Mouse (Mus musculus) heart, embryonic 12.5 days (tissue): ENCODE results near the gene Metrn. TPM values are rescaled to one million over a fixed set of nuclear protein-coding genes. Genes with fewer than 3 reads are reported as not detected.

Experiments used
- ATAC-seq: fragments of 200-750 bp; cut with Nextera tagmentation; 2 replicates; pipeline ENCODE4 v1.8.0; 2017; ENCODE audit warnings: moderate TSS enrichment, moderate library complexity; ENCODE audit not compliant: insufficient number of reproducible peaks, low FRiP score
- H3K27ac ChIP-seq: fragments of 300-500 bp; sonication (generic); 2 replicates; pipeline ENCODE4 v1.5.1; 2016; ENCODE audit warnings: mild to moderate bottlenecking, moderate library complexity; ENCODE audit not compliant: poor library complexity, severe bottlenecking
- H3K27me3 ChIP-seq: fragments of 300-500 bp; sonication (generic); replicated peaks from 2 replicates; pipeline ENCODE4 v1.6.1; 2016; ENCODE audit warnings: mild to moderate bottlenecking, moderate library complexity
- H3K36me3 ChIP-seq: fragments of 300-500 bp; sonication (generic); 2 replicates; pipeline ENCODE4 v1.6.1; 2016; ENCODE audit warnings: mild to moderate bottlenecking, moderate library complexity
- H3K4me1 ChIP-seq: fragments of 300-500 bp; sonication (generic); replicated peaks from 2 replicates; pipeline ENCODE4 v1.6.1; 2016; ENCODE audit warnings: mild to moderate bottlenecking
- H3K4me2 ChIP-seq: fragments of 300-500 bp; sonication (generic); 2 replicates; pipeline ENCODE4 v1.6.1; 2016; ENCODE audit warnings: mild to moderate bottlenecking, moderate library complexity
- H3K4me3 ChIP-seq: fragments of 300-500 bp; sonication (generic); 2 replicates; pipeline ENCODE4 v1.5.1; 2016; ENCODE audit warnings: mild to moderate bottlenecking
- H3K9ac ChIP-seq: fragments of 300-500 bp; sonication (generic); 2 replicates; pipeline ENCODE4 v1.6.1; 2016; ENCODE audit warnings: mild to moderate bottlenecking, moderate library complexity
- H3K9me3 ChIP-seq: fragments of 300-500 bp; sonication (generic); replicated peaks from 2 replicates; pipeline ENCODE4 v1.6.1; 2016; ENCODE audit warnings: mild to moderate bottlenecking, moderate library complexity
- WGBS: fragments of 180-500 bp; shearing (Covaris S2); methylation state at CpG from one replicate; pipeline ENCODE4 v1.1.7; 2016; 5-methylcytosine and 5-hydroxymethylcytosine counted together
- polyA plus RNA-seq: library from polyadenylated mRNA; unstranded; fragments of >200 nt; fragmentation: Nextera tagmentation; extraction: Ambion mirVana; gene quantifications from 2 replicates; pipeline ENCODE4 v1.2.1, GENCODE M21; 2016

The Metrn gene
- polyA plus RNA-seq, 1 experiment from 2014 or later, result 30.9 TPM

GRCm38 (mm10) chr17:25786280-25786679 is 10.7 kb downstream of the Metrn start, which contains the start of gene Ccdc78:
Ccdc78 (plus strand) TSS chr17:25786580.
- ATAC-seq, result no peak
- Histone ChIP-seq H3K9ac (peak within 1 kb of the TSS; percentile 90), H3K9me3 (no peaks in the 10 kb centered on the region), H3K27me3 (no peaks in the 10 kb centered on the region), H3K4me3 (peak within 1 kb of the TSS; percentile 75), H3K36me3 (peaks cover 57% of the 10 kb centered on the region), H3K4me2 (peak within 1 kb of the TSS; percentile 84), H3K4me1 (peaks cover 32% of the 10 kb centered on the region), H3K27ac (peak within 1 kb of the TSS; percentile 90)
- 74% methylated on average over 3 of the region's 3 CpGs for WGBS

- Histone ChIP-seq H3K36me3 (peaks cover 63% of the 10 kb centered on the region), H3K27ac (peak within 1 kb of the TSS; percentile 90), H3K9me3 (no peaks in the 10 kb centered on the region), H3K4me3 (peak within 1 kb of the TSS; percentile 75), H3K4me1 (peaks cover 24% of the 10 kb centered on the region), H3K9ac (peak within 1 kb of the TSS; percentile 90), H3K4me2 (peak within 1 kb of the TSS; percentile 84), H3K27me3 (no peaks in the 10 kb centered on the region)
- WGBS, result under 1% methylated on average over 23 of the region's 23 CpGs
- ATAC-seq, result peak; percentile 89
These were observed 11.6 kb downstream of the Metrn start, which contains the start of gene Haghl for GRCm38 (mm10) chr17:25785281-25785745. Haghl (minus strand) TSS chr17:25785673.

- H3K4me1 ChIP-seq, result peaks cover 24% of the 10 kb centered on the region
- 80% methylated on average over 15 of the region's 15 CpGs for WGBS
- no peak for ATAC-seq
- peak overlapping the region; percentile 84 for H3K4me2 ChIP-seq
- peak overlapping the region; percentile 75 for H3K4me3 ChIP-seq
- no peaks in the 10 kb centered on the region for H3K9me3 ChIP-seq
- H3K9ac ChIP-seq, result peak overlapping the region; percentile 90
- peaks cover 63% of the 10 kb centered on the region for H3K36me3 ChIP-seq
- H3K27me3 ChIP-seq, result no peaks in the 10 kb centered on the region
- H3K27ac ChIP-seq, result no peak overlapping the region
These were observed 12.9 kb downstream of the Metrn start for GRCm38 (mm10) chr17:25783861-25784574.

GRCm38 (mm10) chr17:25783086-25783485 is 13.8 kb downstream of the Metrn start:
- Histone ChIP-seq H3K27me3 (no peaks in the 10 kb centered on the region), H3K9ac (peak overlapping the region; percentile 9; the same call in 1 of the 2 replicates), H3K4me3 (no peak overlapping the region), H3K36me3 (peaks cover 66% of the 10 kb centered on the region), H3K27ac (no peak overlapping the region), H3K9me3 (no peaks in the 10 kb centered on the region), H3K4me2 (no peak overlapping the region), H3K4me1 (peaks cover 24% of the 10 kb centered on the region)
- 69% methylated on average over 7 of the region's 7 CpGs for WGBS
- no peak for ATAC-seq

- Histone ChIP-seq H3K27ac (no peak overlapping the region), H3K9ac (no peak overlapping the region), H3K36me3 (peaks cover 74% of the 10 kb centered on the region), H3K4me2 (no peak overlapping the region), H3K4me3 (no peak overlapping the region), H3K4me1 (peaks cover 24% of the 10 kb centered on the region), H3K9me3 (no peaks in the 10 kb centered on the region), H3K27me3 (no peaks in the 10 kb centered on the region)
- 81% methylated on average over 6 of the region's 6 CpGs for WGBS
- no peak for ATAC-seq
These were observed 15.6 kb downstream of the Metrn start for GRCm38 (mm10) chr17:25781339-25781738.

- H3K27me3 ChIP-seq, result no peaks in the 10 kb centered on the region
- H3K27ac ChIP-seq, result no peak overlapping the region
- H3K9ac ChIP-seq, result no peak overlapping the region
- no peaks in the 10 kb centered on the region for H3K9me3 ChIP-seq
- no peak overlapping the region for H3K4me3 ChIP-seq
- no peak for ATAC-seq
- peaks cover 67% of the 10 kb centered on the region for H3K36me3 ChIP-seq
- H3K4me1 ChIP-seq, result peaks cover 12% of the 10 kb centered on the region
- 95% methylated on average over 5 of the region's 5 CpGs for WGBS
- no peak overlapping the region for H3K4me2 ChIP-seq
These were observed 19.0 kb downstream of the Metrn start for GRCm38 (mm10) chr17:25777948-25778347.

GRCm38 (mm10) chr17:25775318-25776062 is 21.4 kb downstream of the Metrn start:
- Histone ChIP-seq H3K9ac (no peak overlapping the region), H3K4me3 (no peak overlapping the region), H3K36me3 (peaks cover 43% of the 10 kb centered on the region), H3K27ac (no peak overlapping the region), H3K27me3 (0 out of 2 replicates have a peak, but pooled peaks cover 2% of the 10 kb centered on the region), H3K9me3 (no peaks in the 10 kb centered on the region), H3K4me1 (peaks cover 10% of the 10 kb centered on the region), H3K4me2 (no peak overlapping the region)
- ATAC-seq, result no peak
- WGBS, result 75% methylated on average over 10 of the region's 10 CpGs

- Histone ChIP-seq H3K9ac (peak within 1 kb of the TSS; percentile 89), H3K4me2 (peak within 1 kb of the TSS; percentile 91), H3K9me3 (no peaks in the 10 kb centered on the region), H3K27ac (no peak within 1 kb of the TSS), H3K4me3 (peak within 1 kb of the TSS; percentile 77), H3K27me3 (peaks cover 15% of the 10 kb centered on the region), H3K4me1 (peaks cover 10% of the 10 kb centered on the region), H3K36me3 (peaks cover 26% of the 10 kb centered on the region)
- WGBS, result under 1% methylated on average over 37 of the region's 37 CpGs
- ATAC-seq, result peak; percentile 90
These were observed 23.3 kb downstream of the Metrn start, which contains the start of gene Narfl for GRCm38 (mm10) chr17:25773549-25774120. Narfl (plus strand) TSS chr17:25773776.

GRCm38 (mm10) chr17:25769331-25769730 is 27.6 kb downstream of the Metrn start:
- Histone ChIP-seq H3K27me3 (peaks cover 27% of the 10 kb centered on the region), H3K9me3 (no peaks in the 10 kb centered on the region), H3K9ac (no peak overlapping the region), H3K4me3 (no peak overlapping the region), H3K36me3 (no peaks in the 10 kb centered on the region), H3K4me1 (peaks cover 4% of the 10 kb centered on the region), H3K27ac (no peak overlapping the region), H3K4me2 (no peak overlapping the region)
- 62% methylated on average over 9 of the region's 9 CpGs for WGBS
- no peak for ATAC-seq

GRCm38 (mm10) chr17:25765886-25766285 is 31.1 kb downstream of the Metrn start:
- no peaks in the 10 kb centered on the region for H3K4me1 ChIP-seq
- no peak overlapping the region for H3K4me3 ChIP-seq
- H3K27me3 ChIP-seq, result peaks cover 30% of the 10 kb centered on the region
- no peak overlapping the region for H3K27ac ChIP-seq
- 47% methylated on average over 5 of the region's 5 CpGs for WGBS
- no peak for ATAC-seq
- no peaks in the 10 kb centered on the region for H3K36me3 ChIP-seq
- no peak overlapping the region for H3K4me2 ChIP-seq
- no peaks in the 10 kb centered on the region for H3K9me3 ChIP-seq
- H3K9ac ChIP-seq, result no peak overlapping the region

- 26% methylated on average over 3 of the region's 3 CpGs for WGBS
- ATAC-seq, result no peak
These were observed 34.3 kb downstream of the Metrn start for GRCm38 (mm10) chr17:25762591-25762990.

More at GRCm38 (mm10) chr17:25762591-25762990, 34.3 kb downstream of the Metrn start:
- peaks cover 15% of the 10 kb centered on the region for H3K27me3 ChIP-seq
- no peaks in the 10 kb centered on the region for H3K36me3 ChIP-seq
- H3K9me3 ChIP-seq, result no peaks in the 10 kb centered on the region
- H3K27ac ChIP-seq, result no peak overlapping the region
- no peaks in the 10 kb centered on the region for H3K4me1 ChIP-seq
- no peak overlapping the region for H3K4me3 ChIP-seq
- H3K9ac ChIP-seq, result no peak overlapping the region
- H3K4me2 ChIP-seq, result no peak overlapping the region
